Mouse (Mus musculus): ENCODE data around the gene Jdp2.
"Not testable (repeated sequence)": the region's sequence is repeated elsewhere in the genome, so short reads cannot be mapped to it uniquely, and the experiment has no call there.

Jdp2 gene

DNA sequence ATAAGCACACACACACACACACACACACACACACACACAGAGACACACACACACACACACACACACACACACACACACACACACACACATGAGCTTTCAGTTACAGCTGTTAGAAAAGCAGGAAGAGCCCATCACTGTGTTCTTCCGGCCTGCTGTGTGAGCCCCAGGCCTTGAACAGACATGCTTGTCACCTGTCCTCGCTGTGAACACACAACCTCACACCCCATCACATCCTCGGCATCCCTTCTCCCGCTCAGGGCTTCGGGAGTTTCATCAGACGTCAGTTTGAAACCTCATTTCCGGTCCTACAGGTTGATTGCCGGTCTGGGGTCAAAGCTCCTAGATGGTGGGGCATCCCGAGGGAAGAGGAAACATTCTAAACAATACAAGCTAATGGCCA, 39.1 kb downstream of the Jdp2 start:
- no peak for DNase-seq (ENCODE audit: low read depth, low spot score)

DNA sequence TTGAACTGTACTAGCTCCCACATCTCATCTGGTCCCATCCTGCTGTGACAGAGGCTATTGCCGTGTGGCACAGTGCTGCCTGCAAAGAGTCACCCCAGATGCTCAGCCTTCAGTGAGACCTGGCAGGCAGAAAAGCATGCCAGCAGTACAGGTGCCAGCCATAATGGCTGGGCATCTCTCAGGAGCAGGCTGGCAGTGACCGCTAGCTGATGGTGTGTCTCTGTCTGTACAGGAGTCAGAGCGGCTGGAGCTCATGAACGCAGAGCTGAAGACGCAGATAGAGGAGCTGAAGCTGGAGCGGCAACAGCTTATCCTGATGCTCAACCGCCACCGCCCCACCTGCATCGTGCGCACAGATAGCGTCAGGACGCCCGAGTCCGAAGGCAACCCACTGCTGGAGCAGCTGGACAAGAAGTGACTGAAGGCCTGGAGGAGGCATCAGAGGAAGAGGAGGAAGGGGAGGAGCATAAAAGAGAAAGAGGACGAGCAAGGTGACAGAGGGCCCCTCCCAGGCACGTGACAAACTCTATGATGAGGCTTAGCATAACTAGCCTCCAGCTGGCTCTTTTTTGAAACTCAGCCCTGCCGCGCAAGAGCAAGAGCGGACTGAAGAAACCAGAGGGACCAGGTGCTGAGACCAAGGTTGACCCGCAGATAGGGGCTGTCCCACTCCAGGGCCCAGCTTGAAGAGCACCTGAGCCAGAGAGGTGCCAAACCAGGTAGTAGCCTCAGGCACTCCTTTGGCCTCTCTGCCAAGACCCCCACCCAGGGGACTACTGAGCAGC, 39.9 kb downstream of the Jdp2 start:
- DNase-seq (ENCODE audit: low read depth, low spot score), result no peak

DNA sequence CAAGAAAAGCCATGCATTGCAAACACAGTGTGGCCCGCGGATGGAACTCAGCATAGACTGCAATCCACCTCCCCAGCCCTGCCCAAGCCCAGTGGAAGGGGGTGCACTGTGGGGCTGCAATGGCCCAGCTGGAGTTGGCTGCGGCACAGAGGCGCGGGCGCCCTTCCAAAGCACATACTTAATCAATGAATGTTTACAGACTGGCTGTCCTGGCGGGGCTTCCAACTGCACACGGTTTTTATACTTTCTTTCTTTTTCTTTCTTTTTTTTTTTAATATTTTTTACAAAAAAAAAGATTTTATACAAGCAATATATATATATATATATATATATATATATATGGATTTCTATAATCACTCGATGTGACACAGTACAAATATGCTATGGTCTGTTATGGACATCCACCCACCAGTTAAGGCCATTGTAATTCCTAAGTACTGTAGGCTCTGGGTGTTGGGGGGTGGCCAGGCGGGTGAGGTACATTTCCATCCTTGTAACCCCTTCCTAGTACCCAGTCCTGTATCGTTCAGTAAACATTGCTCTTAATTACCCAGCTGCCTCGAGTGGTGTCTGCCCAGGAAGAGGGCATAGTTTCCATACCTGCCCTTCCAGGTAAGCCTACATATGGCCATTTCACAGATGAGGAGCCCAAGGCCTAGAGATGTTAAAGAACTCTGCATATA, 40.6 kb downstream of the Jdp2 start:
- no peak for DNase-seq (ENCODE audit: low read depth, low spot score)

DNA sequence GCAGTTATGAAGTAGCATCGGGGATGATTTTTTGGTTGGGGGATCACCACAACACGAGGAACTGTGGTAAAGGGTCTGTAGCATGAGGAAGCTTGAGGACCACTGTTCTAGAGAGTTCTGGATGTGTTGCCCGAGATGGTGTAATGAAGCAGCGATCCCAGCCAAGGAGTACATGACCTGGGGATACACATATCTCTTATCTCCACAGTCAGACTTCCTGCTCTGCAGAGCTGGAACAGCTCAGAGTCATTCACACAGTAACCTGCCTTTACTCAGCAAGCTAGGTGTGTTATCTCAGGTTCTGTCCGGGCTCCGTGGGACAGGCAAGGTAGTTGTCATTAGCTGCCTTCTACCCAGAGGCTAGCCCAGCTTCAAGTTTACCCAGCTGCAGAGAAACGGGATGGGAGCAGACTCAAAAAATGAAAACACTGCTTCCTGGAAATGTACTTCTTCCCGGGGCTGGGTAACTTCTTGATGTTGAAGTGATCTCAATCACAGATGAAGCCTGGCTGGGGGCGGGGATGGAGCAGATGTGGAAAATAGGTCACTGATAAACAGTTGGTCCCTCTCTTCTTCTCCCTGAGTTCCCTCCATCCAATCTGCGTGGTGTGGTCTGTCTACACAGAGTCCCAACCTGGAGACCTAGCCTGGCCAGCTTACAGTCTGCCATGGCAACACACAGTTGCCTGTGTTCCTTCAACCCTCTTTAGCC, 42.2 kb downstream of the Jdp2 start:
- DNase-seq (ENCODE audit: low read depth, low spot score), result no peak

DNA sequence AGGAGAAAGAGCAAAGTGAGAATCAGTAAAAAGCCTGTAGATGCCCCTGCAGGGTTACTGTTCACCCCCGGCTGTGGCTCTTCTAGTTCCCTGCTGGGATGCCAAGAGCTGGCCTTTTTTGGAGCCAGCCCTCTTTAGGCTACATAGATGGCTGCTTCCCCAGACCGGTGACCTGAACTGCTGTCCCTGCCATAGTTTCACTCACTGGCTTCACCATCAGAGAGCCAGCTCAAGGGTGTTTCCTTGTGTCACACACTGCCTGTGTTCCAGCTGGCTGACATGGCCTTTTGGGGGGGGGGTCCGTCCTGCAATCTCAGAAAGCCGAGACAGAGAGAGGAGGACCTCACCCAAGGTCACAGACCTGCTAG, 42.7 kb downstream of the Jdp2 start:
- DNase-seq (ENCODE audit: low read depth, low spot score), result no peak

DNA sequence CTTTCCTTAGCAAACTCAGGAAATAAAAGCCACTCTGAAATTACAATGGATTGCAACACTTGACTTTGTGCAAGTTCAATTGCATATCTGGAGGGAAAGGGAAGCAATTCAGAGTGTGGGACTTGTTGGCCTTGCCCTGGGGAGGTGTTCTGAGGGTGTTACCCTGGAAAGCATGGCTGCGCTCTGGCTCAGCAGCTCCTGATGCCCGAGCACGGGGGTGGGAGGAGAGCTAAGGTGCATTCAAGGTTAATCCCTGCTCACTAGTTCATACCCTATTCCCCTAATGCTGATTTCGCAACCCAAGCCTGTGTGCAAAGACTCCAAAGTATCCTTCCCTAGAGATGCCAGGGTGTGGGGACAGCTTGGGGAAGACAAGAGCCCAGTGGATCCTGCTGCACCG, 44.9 kb downstream of the Jdp2 start:
- DNase-seq (ENCODE audit: low read depth, low spot score), result no peak

DNA sequence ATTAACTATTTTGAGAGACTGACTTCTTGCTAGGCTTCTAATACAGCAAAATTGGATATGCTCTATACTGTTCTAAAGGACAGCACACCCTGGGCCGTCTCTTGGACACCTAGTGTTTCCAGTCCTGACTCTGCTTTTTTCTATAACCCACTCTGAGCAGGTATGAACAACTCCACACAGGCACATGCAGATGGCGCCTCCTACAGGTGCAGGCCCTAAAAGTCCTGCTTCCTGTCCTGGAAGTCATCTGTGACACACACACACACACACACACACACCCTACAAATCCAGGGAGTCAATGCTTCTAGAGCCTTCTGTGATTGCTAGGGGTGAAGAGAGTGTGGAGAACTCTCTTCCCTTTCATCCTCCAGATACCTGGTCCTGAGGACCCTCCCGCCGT, 46.8 kb downstream of the Jdp2 start:
- DNase-seq (ENCODE audit: low read depth, low spot score), result no peak

DNA sequence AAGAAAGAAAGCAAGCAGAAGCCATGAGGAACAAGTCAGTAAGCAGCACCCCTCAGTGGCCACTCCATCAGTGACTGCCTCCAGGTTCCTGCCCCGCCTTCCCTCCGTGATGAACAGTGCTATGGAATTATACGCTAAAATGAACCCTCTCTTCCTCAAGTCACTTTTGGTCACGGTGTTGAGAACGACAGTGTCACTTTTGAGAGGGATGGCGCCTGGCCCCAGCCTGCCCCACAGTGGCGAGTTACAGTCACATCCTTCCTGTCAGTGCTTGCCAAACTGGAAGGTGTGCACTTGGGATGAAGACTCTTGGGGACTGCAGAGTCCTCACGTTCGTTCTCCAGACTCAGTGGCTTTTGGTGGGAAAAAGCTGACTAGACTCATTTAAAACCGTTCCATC, 48.5 kb downstream of the Jdp2 start:
- no peak for DNase-seq (ENCODE audit: low read depth, low spot score)

DNA sequence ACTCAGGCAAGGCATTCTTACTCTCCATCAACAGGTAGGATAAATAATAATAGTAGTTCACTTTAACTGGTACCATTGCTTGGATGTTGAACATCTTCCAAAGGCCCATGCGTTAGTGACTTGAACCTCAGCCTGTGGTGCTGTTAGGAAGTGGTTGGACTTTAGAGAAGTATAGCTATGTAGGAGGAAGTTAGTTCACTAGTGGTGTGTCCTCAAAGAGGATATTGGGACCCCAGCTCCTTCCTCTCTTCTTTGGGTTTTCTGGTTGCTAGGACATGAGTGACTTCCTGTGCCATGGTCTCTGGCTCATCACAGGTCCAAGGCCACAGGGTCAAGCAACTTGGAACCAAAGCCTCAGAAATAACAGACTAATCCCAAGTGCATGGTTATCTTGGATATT, 49.1 kb downstream of the Jdp2 start:
- DNase-seq (ENCODE audit: low read depth, low spot score), result no peak

DNA sequence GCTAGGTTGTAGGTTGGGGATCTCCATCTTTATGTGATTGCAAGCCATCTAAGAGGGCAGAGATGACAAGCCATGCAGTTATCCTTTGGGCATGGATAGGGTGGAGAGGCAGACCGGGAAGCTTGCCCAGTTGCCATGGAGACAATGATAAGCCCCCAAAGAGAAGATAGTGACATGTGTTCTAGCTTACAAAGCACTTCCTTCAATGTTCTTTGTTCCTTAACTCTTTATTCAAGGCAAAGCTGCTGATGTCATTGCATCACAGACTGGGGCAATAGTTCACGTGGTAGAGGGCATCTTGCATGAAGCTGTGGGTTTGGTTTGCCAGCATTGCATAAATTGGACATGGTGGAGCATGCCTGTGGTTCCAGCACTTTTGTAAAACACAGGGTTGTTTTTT, 60.5 kb downstream of the Jdp2 start:
- DNase-seq (ENCODE audit: low read depth, low spot score), result no peak

DNA sequence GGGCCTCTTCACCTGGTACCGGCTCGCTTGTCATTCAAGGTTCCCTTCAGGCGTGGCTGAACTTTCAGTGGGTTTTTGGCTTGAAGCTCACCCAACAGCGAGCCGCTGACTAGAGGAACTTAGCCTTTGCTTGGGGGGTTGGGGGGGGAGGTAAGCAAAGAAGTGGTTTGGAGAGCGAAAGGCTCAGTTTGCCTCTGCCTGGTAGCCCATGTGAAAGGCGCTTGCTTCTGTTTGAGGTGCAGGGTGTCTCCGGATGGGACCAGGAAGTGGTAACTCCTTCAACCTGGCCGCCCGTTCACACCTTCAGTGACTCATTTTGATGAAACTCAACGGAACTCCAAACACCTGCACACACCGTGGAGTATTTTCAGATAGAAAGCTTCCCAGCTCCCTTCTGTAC, 62.0 kb downstream of the Jdp2 start:
- DNase-seq (ENCODE audit: low read depth, low spot score), result no peak

DNA sequence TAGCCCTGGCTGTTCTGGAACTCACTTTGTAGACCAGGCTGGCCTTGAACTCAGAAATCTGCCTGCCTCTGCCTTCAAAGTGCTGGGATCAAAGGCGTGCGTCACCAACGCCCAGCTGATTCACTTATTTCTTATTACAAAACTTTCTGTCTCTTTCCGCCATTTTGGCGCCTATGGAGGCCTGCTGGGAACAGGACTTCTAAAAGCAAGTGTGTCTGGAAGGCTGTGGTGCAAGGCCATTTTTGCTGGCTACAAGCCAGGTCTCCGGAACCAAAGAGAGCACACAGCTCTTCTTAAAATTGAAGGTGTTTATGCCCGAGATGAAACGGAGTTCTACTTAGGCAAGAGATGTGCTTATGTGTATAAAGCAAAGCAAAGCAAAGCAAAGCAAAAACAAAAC, 63.4 kb downstream of the Jdp2 start:
- not testable (repeated sequence) for DNase-seq (ENCODE audit: low read depth, low spot score)

DNA sequence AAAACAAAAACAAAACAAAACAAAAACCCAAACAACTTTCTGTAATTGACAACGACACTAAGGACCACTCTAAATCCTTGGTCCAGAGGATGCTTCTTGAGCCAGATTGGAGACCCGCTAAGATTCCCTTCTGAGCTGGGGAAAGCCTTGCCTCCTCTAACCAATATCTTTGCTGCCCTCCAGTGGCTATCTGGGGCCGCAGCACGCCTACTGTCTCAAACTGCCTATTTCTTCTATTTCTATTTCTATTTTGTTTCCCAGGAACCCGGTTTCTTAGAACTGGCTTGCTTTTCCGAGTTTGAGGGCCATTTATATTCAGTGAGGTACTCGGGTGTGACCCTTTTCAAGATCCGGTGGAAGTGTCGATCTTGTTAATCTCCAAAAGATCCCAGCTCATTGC, 64.1 kb downstream of the Jdp2 start:
- DNase-seq (ENCODE audit: low read depth, low spot score), result peak; percentile 47

DNA sequence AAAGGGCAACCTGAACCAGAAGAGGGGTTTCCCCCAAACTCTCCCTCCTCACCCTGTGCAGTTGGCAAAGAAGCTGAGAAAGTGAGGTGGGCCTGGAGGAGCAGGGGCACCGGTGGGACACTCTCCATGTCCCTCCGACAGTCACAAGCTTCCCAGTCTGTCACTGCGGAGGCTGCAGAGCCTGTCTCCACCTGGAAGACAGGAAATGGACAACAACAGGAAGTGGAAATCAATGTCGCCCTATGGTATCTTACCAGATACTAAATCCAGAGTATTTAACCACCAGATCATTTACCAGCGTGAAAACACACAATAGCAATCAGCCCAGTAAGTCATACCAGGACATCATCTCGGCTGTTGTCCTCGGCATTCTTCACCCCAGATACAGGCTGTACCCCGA, 67.3 kb downstream of the Jdp2 start:
- DNase-seq (ENCODE audit: low read depth, low spot score), result no peak

DNA sequence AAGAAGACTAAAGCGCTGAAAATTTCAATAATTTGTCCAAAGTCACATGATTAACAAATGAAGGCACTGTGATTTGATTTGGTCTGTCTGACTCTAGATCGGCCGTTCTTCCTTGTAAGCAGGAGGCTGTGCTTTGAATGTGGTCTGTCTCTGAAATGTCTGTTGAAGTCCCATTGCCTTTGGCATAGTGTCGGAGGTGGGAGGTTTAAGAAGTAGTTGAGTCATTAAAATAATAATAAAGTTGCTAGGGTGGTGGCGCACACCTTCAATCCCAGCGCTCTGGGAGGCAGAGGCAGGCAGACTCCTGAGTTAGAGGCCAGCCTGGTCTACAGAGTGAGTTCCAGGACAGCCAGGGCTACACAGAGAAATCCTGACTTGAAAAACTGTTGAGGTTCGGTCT, 68.2 kb downstream of the Jdp2 start:
- no peak for DNase-seq (ENCODE audit: low read depth, low spot score)

DNA sequence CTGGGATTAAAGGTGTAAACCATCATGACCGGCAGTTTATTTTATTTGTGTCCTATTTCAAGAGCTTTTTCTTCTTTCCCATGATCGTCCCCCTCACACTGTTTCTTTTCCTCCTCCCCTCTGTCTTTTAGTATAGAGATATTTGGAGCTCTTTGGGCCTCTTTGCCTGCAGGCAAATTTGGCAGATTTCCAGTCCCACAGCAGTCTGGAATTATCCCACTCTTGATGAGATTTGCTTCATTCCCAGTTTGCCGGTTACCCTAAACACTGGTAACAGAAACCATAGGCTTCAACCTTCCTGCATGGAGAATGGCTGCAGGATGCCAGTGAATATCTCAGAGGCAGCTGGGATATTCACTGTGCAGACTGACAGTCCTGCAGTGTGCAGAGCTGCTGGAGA, 69.9 kb downstream of the Jdp2 start:
- no peak for DNase-seq (ENCODE audit: low read depth, low spot score)

DNA sequence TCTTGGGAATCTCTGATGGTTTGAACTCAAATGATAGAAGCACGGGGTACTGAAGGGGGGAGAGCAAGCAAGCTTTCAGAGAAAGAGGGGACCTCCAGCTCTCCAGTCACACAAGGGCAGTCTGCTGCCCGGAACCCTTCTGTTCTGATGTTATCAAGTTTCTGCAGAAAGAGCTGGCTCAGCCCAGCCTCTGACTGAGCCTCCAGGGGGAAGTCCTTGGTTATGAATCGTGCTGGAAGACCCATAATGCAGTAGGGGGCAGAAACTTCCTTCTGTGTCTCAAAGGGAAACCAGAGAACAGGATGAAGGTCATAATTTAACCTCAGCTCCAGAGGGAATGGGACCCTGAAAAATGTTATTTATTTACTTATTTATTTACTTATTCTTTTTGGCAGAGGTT, 71.3 kb downstream of the Jdp2 start:
- no peak for DNase-seq (ENCODE audit: low read depth, low spot score)

DNA sequence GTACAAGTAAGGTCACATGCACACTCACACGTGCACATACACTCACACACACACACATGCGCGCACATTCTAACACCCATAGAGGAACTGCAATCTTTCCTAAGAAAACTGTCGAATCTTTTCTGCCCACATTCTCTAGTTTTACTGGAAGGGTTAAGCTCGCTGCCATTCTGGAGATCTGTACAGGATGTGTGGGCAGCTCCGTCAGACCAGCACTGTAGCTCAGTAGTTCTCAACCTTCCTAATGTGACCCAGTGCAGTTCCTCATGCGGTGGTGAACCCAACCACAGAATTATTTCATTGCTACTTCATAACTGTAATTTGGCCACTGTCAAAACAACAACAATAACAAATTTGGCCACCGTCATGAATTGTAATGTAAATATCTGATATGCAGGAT, 75.1 kb downstream of the Jdp2 start:
- DNase-seq (ENCODE audit: low read depth, low spot score), result no peak

DNA sequence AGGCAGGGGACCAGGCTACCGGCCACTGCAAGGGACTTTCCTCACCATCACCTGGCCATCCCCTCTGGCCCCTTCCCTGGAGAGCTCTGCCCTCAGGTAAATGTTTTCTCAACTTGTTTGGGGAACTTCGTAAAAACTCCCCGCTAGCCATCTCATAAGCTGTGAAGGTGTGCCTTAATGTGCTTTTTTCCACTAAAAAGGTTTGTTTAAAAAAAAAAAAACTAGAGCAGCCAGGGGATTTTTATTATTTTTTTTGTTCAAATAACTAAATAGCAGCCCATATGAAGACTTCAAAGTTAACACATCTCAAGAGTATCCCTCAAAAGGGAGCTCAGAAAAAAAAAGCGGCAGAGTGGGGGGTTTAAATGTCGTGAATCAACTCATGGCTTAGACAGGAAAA, 80.3 kb downstream of the Jdp2 start:
- no peak for DNase-seq (ENCODE audit: low read depth, low spot score)

DNA sequence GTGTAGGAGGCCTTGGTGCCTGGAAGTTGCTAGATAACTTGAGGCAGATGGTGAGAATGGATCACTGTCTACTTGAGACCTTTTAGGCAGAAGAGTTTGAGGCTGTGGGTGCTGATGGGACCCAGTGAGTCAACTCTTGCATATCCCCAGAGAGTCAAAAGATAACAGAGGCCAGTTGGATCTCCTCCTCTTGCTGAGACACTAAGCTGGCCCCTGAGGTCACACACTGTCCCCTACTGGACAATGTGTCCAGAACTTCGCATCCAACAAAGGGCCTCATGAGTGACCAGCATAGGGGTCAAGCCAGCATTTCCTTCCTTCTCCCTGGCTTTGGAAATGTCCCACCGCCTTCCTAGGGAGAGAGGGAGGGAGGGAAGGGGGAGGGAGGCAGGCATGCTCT, 81.0 kb downstream of the Jdp2 start:
- DNase-seq (ENCODE audit: low read depth, low spot score), result no peak

DNA sequence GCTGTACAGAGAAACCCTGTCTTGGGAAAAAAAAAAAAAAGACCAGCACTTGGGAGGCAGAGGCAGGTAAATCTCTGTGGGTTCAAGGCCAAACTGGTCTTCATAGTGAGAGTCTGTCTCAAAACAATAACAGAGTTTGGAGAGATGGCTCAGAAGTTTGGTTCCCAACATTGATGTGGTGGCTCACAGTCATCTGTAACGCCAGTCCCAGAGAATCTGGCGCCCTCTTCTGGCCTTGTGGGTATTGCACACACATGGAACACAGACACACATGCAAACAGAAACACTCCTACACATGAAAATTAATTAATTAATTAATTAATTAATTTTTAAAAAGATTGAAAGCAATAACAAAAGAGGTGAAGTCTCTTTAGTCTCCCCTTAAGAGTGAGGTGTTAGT, 83.5 kb downstream of the Jdp2 start:
- DNase-seq (ENCODE audit: low read depth, low spot score), result no peak

DNA sequence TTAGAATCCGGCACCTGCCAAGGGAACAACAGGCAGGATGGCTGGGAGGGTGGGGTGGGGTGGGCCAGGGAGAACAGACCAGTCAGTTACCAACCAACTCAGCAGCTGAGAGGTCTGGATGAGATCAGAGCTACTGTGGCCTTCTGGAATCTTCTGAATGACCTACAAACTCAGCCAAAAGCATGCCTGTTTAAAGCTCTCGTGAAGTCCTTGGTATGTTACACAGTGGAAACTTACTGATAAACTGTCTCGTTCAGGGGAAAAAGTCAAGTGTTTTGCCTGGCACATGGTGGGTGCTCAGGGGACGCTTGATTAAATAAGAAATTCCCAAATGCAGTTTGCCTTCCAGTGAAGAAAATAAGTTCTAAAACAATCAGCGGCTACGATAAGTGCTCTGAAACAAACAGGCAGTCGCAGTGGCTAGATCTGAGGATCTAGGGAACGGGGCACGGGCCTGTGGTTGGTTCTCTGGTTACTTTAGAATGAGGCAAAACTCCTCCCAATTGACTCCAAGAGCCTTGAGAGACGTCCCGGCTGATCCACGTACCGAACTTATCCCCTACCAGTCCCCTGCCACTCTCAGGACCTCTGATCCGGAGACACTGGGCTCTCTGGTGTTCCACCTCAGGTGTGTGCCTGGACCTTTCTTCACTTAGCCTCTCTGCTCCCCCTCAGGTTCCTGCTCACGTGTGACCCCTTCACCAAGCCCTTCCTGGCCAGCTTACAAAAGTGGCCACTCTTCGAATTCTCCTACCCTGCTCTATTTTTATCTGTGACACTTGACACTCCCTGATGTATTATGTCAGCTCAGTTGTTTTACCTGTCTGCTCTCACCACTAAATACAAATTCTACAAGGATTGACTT, 85.8 kb downstream of the Jdp2 start:
- DNase-seq (ENCODE audit: low read depth, low spot score), result no peak
